Mouse (Mus musculus): ENCODE data around the gene Snrpf.
A peak's percentile ranks its signal among the peaks of the same experiment; 100 is the strongest.
"Not testable (repeated sequence)": the region's sequence is repeated elsewhere in the genome, so short reads cannot be mapped to it uniquely, and the experiment has no call there.

The Snrpf gene

DNA sequence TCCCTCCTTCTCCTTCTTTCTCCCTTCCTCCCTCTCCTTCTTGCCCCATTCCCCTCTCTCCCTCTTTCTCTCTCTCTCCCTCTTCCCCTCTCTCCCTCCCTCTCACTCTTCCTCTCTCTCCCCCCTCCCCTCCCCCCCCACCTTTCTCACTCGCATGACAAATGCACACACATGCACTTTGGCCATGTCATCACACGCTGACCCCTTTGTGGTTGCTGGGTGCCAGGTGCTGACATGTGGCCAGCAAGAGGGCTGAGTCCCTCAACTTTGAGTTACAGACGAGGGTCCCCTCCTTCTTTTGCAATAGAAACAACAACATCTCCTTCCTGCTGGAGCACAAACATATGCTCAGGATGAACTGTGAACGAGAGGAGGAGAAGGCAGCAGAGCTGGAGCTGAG is 14.5 kb downstream of the Snrpf start:
- no peak for DNase-seq

DNA sequence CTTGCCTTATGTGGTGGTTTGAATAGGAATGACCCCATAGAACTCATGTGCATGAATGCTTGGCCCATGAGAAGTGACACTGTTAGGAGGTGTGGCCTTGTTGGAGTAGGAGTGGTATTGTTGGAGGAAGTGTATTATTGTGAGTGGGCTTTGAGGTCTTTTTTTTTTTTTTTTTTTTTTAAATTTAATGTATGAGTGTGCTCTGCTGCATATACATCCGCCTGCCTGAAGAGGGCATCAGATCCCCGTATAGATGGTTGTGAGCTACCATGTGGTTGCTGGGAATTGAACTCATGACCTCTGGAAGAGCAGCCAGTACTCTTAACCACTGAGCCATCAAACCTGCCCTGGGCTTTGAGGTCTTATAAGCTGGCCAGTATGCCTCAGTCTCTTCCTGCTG is 17.3 kb downstream of the Snrpf start:
- no peak for DNase-seq

DNA sequence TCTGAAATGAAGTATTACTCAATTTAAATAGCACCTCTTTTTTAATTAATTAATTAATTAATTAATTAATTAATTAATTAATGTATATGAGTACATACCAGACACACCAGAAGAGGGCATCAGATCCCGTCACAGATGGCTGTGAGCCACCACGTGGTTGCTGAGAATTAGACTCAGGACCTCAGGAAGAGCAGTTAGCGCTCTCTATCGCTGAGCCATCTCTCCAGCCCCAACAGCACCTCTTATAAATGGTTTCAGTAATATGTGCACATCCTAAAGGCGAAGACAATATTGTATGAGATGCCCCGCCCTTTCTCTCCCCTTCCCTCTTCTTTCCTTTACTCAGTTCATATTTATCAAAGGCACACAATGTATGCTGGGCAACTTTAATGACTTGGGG is 20.8 kb downstream of the Snrpf start:
- DNase-seq, result no peak

DNA sequence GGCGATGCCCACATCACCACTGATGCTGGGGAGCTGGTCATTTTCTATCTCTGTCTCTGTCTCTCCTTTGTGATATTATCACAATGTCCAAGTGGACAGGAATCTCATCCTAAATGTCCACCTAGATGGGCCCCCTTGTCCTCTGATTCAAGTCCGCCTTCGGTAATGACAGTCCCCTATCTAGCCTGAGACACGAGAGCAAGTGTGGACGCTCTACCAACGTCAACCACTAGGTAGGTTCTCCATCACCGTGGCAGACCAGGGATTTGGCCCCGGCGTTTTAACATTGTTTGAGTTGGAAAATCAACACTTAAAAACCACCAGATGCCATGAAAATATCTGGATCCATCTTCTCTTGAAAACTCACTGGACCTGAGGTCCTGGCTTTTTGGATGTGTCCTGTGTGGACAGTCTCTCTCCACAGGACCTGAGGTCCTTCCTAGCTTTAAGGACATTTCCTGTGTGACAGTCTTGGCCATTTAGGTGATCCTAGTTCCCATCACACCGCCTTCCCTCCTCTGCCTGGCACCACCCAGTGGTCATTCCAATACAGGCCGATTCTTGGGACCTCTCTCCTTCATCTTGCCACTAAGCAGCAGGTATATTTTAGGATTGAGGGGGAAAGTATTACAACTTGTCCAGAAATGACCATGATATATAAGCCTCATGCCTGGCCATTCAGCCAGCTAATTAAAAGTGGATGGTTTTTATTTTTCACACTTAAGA is 21.5 kb downstream of the Snrpf start:
- no peak for DNase-seq

DNA sequence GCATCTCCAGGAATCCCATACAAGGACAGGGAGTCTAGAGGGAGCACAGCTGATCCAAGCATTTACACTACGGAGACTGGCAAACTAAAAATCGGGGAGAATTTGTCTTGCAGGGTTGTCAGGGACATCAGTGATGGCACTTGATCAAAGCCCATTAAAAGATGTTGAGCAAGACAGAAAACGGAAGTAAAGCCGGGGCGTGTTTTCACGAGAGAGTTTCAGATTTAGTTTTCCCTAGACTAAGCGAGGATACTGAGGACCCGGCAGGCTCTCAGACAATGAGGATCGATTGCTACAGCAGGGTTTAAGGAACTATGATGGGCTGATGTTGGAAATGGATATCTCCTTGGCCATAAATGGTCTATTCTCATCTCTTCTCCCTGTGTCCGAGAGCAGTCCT is 22.4 kb downstream of the Snrpf start:
- no peak for DNase-seq

DNA sequence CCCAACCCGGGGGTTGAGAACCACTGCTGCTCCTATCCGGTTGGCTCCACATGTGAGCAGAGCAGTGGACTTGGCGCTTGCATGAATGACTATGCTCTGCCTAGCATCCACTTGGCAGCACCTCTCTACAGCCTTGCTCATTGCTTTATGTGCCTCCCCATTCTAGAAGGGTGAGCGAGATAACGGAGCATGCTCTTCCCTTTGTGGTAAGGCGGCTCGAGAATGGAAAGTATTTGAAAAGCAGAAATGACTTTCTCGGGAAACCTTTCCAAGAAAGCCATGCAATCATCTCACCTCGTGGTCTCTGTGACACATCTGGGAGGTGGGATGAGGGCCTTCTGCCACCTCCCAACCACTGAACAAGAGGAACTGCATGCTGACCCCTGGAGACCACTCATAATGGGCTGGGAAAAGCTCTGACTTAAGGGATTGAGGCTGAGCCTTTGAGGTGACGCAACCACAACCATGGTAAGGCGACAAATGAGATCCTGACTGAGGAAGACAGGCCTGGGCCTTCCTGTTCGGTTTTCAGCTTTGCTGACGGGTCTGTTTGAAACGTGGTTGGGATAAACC is 24.9 kb downstream of the Snrpf start:
- DNase-seq, result no peak

DNA sequence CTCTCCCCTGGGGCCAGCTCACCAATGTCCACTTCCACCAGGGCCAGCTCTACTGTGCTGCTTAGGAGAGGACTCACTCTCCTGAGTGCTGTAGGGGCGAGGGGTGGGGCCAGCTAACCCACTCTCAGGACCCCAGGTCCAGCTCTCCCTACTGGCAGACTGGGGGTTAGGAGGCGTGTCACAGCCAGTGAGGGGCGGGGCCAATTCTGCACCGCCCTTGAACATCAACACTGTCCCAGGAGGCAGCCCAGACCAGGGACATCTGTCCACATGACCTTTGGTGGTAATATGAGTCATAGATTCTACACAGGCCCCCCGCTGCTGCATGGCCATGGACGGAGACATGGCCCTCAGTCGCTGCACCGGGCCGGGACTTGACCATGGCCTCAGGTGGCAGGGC is 29.7 kb downstream of the Snrpf start:
- no peak for DNase-seq

DNA sequence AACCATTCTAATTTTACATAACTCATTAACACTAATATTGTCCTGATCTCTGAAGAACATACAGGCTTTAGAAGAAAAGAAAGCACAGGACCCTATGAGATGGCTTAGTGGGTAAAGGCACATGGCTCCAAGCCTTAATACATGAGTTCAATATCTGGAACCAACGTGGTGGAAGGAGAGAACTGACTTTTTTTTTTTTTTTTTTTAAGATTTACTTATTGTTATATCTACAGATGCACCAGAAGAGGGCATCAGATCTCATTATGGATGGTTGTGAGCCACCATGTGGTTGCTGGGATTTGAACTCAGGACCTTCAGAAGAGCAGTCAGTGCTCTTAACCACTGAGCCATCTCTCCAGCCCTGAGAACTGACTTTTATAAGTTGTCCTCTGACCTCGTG is 31.5 kb downstream of the Snrpf start:
- not testable (repeated sequence) for DNase-seq

DNA sequence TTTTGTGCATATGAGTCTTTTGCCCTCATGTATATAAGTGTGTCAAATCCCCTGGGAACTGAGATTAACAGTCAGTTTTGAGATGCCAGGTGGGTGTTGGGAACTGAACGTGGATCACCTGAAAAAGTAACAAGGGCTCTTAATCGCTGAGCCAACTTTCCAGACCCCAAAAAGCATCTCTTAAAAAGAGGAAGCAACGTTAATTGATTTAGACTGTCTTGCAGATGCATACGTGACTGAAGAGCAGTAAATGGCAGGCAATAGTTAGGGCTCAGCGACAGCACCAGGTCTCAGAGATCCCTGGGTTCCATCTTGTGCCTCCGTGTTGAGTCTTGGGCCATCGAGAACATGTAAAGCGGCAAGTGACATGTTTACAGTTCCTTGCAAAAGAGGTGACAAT is 36.9 kb downstream of the Snrpf start:
- DNase-seq, result no peak

DNA sequence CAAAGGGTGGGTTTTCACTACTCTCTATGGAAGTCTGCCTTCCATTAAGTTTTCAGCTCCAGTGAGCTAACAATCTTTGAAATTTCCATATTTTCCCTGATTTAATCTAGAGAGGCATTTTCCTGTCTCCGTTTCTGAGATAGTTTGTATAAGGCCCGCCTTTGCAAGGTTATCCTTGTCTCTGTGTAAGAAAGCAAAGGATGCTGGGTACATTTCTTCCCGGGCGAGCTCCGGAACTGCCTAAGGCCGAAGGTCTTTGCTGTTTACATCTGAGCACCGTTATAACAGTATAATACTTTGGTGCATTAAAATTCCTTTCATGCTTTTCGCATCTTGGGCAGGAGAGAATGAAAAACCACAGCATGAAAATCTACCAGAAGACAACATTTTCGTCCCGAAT is 39.7 kb downstream of the Snrpf start:
- no peak for DNase-seq

DNA sequence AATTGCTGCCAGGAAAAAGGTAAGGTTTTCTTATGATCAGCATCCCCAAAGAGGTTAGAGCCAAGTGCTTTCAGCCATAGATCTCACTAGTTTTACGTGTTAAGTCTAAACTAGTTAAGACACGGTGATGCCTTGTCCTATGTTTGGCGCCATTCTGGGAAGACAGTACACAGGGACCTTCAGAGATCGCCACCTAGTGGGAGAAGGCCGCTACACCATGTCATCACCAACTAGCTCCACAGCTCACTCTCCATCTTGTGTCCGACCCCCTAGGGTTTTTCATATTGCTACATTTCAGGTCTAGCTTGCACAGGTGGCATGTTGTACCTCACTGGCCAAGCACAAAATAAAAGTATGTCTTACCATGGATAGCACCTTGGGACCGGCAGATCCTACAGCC is 40.5 kb downstream of the Snrpf start:
- DNase-seq, result peak; percentile 46 to 76

DNA sequence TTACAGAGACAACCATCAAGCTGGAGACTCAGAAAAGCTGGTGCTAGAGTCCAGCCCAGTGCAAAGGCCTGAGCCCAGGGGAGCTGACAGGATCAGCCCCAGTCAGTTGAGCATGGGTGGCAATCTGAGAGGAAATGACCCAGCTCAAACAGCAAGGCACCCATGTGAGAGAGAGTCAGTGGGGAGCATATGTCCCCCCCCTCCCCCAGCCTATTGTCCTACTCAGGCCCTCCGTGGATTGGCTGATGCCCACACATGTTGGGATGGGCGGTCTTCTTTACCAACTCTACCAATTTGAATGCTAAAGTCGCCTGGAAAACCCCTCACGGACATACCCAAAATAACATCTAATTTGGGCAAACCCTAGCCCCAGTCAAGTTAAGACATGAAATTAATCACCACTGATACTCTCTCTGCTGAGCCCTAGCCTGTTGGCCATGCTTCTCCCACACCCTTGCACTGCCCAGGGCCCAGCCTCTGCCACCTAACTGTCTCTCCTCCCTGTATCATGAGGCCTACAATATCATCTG is 41.7 kb downstream of the Snrpf start:
- DNase-seq, result no peak

DNA sequence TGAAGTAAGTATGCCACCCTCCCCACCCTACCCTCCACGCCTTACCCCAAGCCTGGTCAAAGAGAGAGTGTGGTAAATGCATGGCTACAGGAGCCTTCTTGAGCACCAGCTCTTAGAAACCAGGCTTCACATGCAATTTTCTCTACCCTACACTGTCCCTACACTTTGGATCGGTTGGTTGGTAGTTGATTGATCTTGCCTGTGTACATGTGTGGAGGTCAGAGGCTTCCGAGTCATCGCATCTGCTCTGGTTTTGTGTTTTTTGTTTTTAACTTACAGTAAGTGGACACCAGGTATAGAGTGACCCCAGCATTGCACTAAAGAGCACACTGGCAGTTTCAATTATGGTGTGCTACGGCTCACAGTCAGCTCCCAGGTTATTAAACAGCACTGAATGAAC is 45.3 kb downstream of the Snrpf start:
- DNase-seq, result no peak

DNA sequence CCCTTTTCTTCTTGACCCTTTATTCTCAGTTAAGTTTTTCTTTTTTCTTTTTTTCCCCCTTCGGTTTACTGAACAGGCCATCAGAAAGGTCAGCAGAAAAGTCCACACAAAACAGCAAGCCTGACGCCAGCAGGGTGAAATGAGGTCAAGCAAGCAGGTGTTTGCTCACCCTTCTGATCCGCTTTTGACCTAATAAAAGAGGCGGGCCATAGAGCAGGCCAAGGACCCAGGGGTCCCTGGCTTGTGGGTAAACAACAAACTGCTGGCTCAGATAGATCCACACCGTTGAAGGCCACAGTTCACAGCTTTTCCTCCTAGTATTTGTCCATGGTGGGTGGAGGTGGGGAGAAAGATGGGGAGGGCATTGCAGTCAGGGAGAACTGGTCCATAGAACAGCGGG is 46.3 kb downstream of the Snrpf start:
- no peak for DNase-seq

DNA sequence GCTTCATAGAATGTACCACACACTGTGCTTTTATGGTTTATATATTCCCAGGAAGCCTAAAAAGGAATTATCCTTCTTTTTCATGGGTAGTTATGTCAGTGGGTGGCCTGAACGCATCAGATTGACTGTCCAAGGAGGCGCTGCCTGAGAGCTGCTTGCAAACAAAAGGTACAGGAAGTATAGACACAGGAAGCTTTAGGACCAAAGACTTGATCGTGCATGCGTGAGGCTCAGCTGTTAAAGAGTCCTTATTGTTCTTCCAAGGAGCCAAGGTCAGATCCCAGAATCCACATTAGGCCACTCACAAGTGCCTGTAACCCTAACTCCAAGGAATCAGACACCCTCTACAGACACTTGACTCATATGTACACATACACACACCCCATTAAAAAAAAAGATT is 47.1 kb downstream of the Snrpf start:
- no peak for DNase-seq

DNA sequence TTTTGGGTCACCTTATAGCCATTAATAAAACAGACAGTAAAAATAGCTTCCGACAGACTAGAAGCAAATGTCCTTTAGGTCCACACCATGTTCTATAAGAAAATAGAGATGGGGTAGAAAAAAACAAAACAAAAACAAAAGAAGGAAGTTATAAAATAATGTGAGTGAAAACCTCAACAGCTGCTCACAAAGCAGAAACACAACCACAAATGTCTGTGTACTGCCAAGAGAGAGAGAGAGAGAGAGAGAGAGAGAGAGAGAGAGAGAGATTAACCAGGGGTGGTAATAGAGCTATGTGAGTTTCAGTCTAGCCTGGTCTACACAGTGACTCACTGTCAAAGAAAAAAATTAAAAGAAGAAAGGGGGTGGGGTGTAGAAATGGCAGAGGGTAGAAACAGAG is 47.9 kb downstream of the Snrpf start:
- no peak for DNase-seq

DNA sequence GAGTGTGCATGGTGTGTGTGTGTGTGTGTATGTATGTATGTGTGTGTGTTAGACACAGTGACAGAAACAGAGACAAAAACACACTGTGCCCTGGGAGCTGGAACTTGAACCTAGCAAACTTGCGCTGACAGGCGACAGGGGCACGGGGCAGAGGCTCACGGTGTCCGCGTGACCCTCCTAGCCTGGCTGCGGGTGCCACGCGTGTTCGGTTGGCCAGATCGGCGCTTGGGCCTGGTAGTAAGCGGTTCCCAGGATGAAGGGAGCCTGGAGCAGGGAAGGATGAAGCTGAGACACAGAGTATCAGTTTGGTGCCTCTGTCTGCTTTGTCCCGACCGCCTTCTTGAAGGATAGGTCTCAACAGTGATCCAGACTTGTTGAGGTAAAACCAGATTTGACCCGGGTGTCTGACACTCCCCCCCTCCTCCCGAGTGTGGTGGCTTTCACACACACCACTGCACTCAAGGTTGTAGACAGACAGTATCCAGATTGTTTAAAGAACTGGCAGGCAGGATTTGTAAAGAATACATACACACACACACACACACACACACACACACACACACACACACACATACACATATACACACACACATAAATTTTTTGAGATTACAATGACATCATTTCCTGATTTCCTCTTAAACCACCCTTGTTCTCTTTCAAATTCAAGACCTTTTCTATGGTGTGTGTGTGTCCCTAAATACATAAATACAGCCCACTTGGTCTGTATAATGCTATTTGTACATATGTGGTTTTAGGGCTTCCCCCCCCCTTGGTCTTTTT is 48.9 kb downstream of the Snrpf start, which contains the start of gene Ccdc38:
Gene Ccdc38 (plus strand): TSS at position 202 of the 780 bp plus-strand sequence.
- peak in 1 of 2 experiments; percentile 17 for DNase-seq

DNA sequence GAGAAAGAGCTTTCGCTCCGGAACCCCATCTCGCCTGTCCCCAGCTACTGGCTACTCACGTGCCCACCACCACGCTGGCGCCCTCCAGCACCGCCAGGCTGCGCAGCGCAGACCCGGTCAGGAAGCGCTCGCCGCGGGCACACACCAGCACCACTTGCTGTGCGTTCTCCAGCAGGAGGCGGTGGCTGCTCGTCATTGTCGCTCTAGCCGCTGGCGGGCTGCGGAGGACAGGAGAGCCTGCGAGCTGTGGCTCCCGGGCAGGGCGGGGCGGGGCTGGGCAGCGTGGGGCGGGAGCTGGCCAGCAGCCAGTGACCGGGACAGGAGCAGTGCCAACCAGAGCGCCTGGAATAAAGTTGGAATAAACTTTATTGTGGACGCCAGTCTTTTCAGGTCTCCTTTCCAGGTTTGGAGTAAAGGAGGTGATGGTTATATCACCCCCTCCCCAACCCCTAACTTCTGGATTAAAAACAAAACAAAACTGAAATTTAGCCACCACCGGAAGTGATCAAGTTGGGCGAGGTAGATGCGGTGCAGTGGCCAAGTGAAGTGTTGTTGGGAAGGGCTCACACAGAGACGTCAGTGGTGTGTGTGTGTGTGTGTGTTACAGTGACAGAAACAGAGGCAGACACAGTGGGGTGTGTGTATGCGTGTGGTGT is 49.6 kb downstream of the Snrpf start, which contains the start of gene Amdhd1:
Gene Amdhd1 (minus strand): TSS at position 259 of the 656 bp plus-strand sequence.
- DNase-seq, result peak; percentile 73 to 75

DNA sequence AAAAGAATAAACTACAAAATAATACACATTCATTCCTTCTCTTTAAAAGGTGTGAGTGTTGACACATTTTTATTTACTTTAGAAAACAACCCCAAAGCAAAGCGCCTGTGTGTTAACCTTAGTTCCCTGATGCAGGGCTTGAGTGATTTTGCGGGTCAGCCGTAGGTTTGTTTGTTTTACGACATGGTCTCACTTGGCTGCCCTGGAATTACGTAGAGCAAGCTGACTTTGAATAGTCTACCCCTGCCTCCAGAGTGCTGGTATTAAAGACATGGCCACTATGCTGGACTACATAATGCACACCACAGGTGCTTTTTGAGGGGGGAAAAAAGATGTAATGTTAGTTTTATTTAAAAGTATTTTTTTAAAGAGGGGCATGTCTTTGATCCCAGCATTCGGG is 50.7 kb downstream of the Snrpf start:
- no peak for DNase-seq

DNA sequence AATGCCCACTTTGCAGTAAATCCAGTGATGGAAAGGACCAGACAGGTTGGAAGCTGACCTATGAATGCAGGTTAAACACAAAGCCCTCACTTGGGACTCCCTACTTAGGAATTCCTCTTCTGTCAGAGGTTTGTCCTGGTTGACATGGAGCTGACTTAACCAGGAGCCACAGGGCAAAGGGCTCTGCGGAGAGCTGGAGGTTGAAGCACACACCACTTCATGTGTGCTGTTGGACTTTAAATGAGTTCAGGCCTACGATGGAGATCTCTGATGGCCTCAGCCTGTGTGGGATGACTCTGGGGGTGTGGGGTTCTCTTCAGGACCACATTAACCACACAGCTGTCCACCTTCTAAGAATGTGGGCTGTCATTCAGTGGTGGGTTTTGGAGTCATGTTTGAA is 51.2 kb downstream of the Snrpf start:
- DNase-seq, result no peak

Data from spleen, adult 18-20 months (tissue).